Comparison of ENCODE assay signal across 8 mouse cellular contexts in genomic region chr15:96710352-96711114, GRCm38 (mm10). TPM values are rescaled to one million over a fixed set of nuclear protein-coding genes. Genes with fewer than 3 reads are reported as not detected.
DNase-seq lines count a peak whose midpoint lies in the region; ATAC-seq and TF ChIP-seq lines count a peak whose summit lies in the region.

No protein-coding gene starts in this region.

- peak overlapping the region; percentile 94 for H3K9ac ChIP-seq in heart, embryonic 12.5 days
- H3K9ac ChIP-seq in heart, postnatal 0 days (replicated peaks; ENCODE audit: low read depth, low read length): peak overlapping the region; percentile 58
- peak overlapping the region; percentile 91 for H3K9ac ChIP-seq in liver, embryonic 14.5 days (replicated peaks)

- peaks cover 8% of the 10 kb centered on the region; the same call in 1 of the 2 replicates for H3K4me1 ChIP-seq in heart, embryonic 12.5 days (replicated peaks)
- H3K4me1 ChIP-seq in heart, postnatal 0 days (ENCODE audit: control insufficient read depth, insufficient read depth): peaks cover 6% of the 10 kb centered on the region; the same call in 1 of the 2 replicates
- H3K4me1 ChIP-seq in liver, embryonic 14.5 days (replicated peaks; ENCODE audit: control insufficient read depth in 2 of 2, insufficient read depth in 2 of 2, low read length in 1 of 2): peaks cover 13 to 18% of the 10 kb centered on the region in 2 experiments

- DNase-seq in heart, adult 8-10 months (ENCODE audit: low spot score): no peak
- DNase-seq in R1 (ENCODE audit: low read depth, low spot score): peak; percentile 34
- DNase-seq in heart, postnatal 0 days (ENCODE audit: low spot score): no peak
- DNase-seq in liver, embryonic 14.5 days (ENCODE audit: low read depth in 3 of 3, low spot score in 3 of 3): no peak
- DNase-seq in left cerebral cortex, adult 8-10 months (ENCODE audit: low spot score in 2 of 2): no peak
- DNase-seq in adrenal gland, postnatal 4 days (ENCODE audit: low spot score in 2 of 2): no peak

- no peaks in the 10 kb centered on the region for H3K36me3 ChIP-seq in heart, embryonic 12.5 days
- H3K36me3 ChIP-seq in heart, postnatal 0 days (replicated peaks; ENCODE audit: control insufficient read depth, insufficient read depth, low read length): no peaks in the 10 kb centered on the region
- no peaks in the 10 kb centered on the region for H3K36me3 ChIP-seq in liver, embryonic 14.5 days (replicated peaks; ENCODE audit: control insufficient read depth, insufficient read depth, low read depth)

- TF ChIP-seq CTCF in heart, postnatal 0 days (IDR thresholded peaks at IDR 0.05; ENCODE audit: low read depth): no peak
- no peak for TF ChIP-seq CTCF in liver, embryonic 14.5 days (IDR thresholded peaks at IDR 0.05; ENCODE audit: low read depth)

- H3K4me3 ChIP-seq in heart, embryonic 12.5 days: peak overlapping the region; percentile 64
- H3K4me3 ChIP-seq in heart, postnatal 0 days (ENCODE audit: low read depth, low read length): peak overlapping the region; percentile 49
- H3K4me3 ChIP-seq in liver, embryonic 14.5 days (ENCODE audit: insufficient read depth in 1 of 2, low read depth in 2 of 2, low read length in 2 of 2): peak overlapping the region; percentile 80 to 85

- 38% methylated on average over 15 of the region's 15 CpGs for WGBS in heart, embryonic 12.5 days
- WGBS in heart, postnatal 0 days: 41% methylated on average over 15 of the region's 15 CpGs
- 21% methylated on average over 15 of the region's 15 CpGs for WGBS in liver, embryonic 14.5 days (ENCODE audit: insufficient replicate concordance)

- peak overlapping the region; percentile 98 for H3K27ac ChIP-seq in heart, embryonic 12.5 days (ENCODE audit: poor library complexity, severe bottlenecking)
- peak overlapping the region; percentile 96 for H3K27ac ChIP-seq in heart, postnatal 0 days (ENCODE audit: low read depth)
- peak overlapping the region; percentile 81 for H3K27ac ChIP-seq in liver, embryonic 14.5 days

- H3K9me3 ChIP-seq in heart, embryonic 12.5 days (replicated peaks): no peaks in the 10 kb centered on the region
- no peaks in the 10 kb centered on the region for H3K9me3 ChIP-seq in heart, postnatal 0 days (replicated peaks; ENCODE audit: control insufficient read depth, low read length)
- H3K9me3 ChIP-seq in liver, embryonic 14.5 days (ENCODE audit: control insufficient read depth, low read length): no peaks in the 10 kb centered on the region

- TF ChIP-seq EP300 in heart, postnatal 0 days (IDR thresholded peaks at IDR 0.05; ENCODE audit: low read depth): no peak
- TF ChIP-seq EP300 in liver, embryonic 14.5 days (IDR thresholded peaks at IDR 0.05; ENCODE audit: low read depth): no peak

- H3K4me2 ChIP-seq in heart, embryonic 12.5 days: peak overlapping the region; percentile 87
- peak overlapping the region; percentile 67 for H3K4me2 ChIP-seq in heart, postnatal 0 days (ENCODE audit: low read depth, low read length)
- H3K4me2 ChIP-seq in liver, embryonic 14.5 days (ENCODE audit: low read depth): peak overlapping the region; percentile 96

- ATAC-seq in heart, embryonic 12.5 days (ENCODE audit: insufficient number of reproducible peaks, low FRiP score): no peak
- ATAC-seq in heart, postnatal 0 days (ENCODE audit: insufficient read depth, low read depth): no peak
- no peak for ATAC-seq in liver, embryonic 14.5 days (ENCODE audit: insufficient read depth)
- ATAC-seq in megakaryocyte progenitor cell, adult 5-6 weeks (replicated peaks; ENCODE audit: poor library complexity): no peak

- H3K27me3 ChIP-seq in heart, embryonic 12.5 days (replicated peaks): no peaks in the 10 kb centered on the region
- H3K27me3 ChIP-seq in heart, postnatal 0 days (ENCODE audit: control insufficient read depth, insufficient read depth, low read length): no peaks in the 10 kb centered on the region
- no peaks in the 10 kb centered on the region for H3K27me3 ChIP-seq in liver, embryonic 14.5 days (ENCODE audit: control insufficient read depth, insufficient read depth, low read length)

RNA-seq across cellular contexts. Expression of gene Slc38a2, which starts 11.0 kb away (rescaled TPM):
- 154 and 161 TPM in 2 replicates for polyA plus RNA-seq in heart, embryonic 12.5 days (2016; fragmentation: Nextera tagmentation; extraction: Ambion mirVana)
- 100 to 1,000 TPM in 2 of 4 experiments, 10 to 100 TPM in 2; 90.5 to 215 (median 150) TPM for total RNA-seq in heart, adult 8-10 months (2022)
- 225 and 263 TPM in 2 replicates for total RNA-seq in heart, postnatal 0 days (2014; rRNA removed; ENCODE audit: low replicate concordance)
- polyA plus RNA-seq in heart, postnatal 0 days (2015; fragmentation: Nextera tagmentation; extraction: Ambion mirVana): 130 and 144 TPM in 2 replicates
- polyA plus RNA-seq in liver, embryonic 14.5 days (2012; rRNA removed): 16.9 and 19.9 TPM in 2 replicates
- 28.8 and 32.8 TPM in 2 replicates for polyA plus RNA-seq in liver, embryonic 14.5 days (2014; fragmentation: Nextera tagmentation; extraction: Ambion mirVana)
- total RNA-seq in left cerebral cortex, adult 8-10 months (2022): 10 to 100 TPM; 81.1 to 86.9 (median 83.9) TPM
- 100 to 1,000 TPM; 121 to 123 TPM for total RNA-seq in adrenal gland, postnatal 4 days (2021)
- total RNA-seq in megakaryocyte progenitor cell, adult 5-6 weeks (2015): 149 and 157 TPM in 2 replicates
- 70.7 and 73.4 TPM in 2 replicates for total RNA-seq in megakaryocyte progenitor cell, adult 5-6 weeks (2017)
